Mouse (Mus musculus) liver, embryonic 14.5 days (tissue): ENCODE measurements at regions not wholly inside any gene's neighbourhood (a gene's known extent, or its start where the extent isn't known, plus 50 kb on each side); places are given as distances from the start of the nearest gene placed in this dataset.

Source experiments
- CTCF ChIP-seq: IDR thresholded peaks from 2 replicates; pipeline ENCODE4 v1.5.1; 2016; ENCODE audit warnings: antibody characterized with exemption, low read depth, control low read depth
- EP300 ChIP-seq: IDR thresholded peaks from 2 replicates; pipeline ENCODE4 v1.6.1; 2016; ENCODE audit warnings: antibody characterized with exemption, low read depth

- no peak for TF ChIP-seq CTCF
- TF ChIP-seq EP300, result no peak
Observed at GRCm38 (mm10) chr17:4867754-4868445, 126.2 kb upstream of the Arid1b start.
